Mouse (Mus musculus): Measurements from ENCODE around the gene Zbtb38. TPM values are rescaled to one million over a fixed set of nuclear protein-coding genes. Genes with fewer than 3 reads are reported as not detected.

Zbtb38 gene
- polyA plus RNA-seq, 1 experiment from 2014 or later, result 21.0 TPM

DNA sequence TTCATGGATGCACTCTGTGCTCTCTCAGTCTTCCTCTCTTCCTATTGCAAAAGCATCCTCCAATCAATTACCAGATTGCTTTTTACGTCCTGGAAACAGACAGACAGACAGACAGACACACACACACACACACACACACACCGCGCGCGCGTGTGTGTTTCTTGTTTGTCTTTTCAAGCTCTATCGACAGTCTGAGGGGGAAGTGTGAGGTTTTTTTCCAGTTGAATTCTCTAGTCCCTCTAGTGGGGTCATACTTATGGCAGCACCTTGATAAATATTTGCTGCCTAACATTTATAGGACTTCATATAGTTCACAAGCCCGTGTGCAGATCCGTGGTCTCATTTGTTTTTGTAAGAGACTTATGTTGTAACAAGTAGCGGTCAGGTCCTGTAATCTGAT, 36.5 kb downstream of the Zbtb38 start:
- Histone ChIP-seq H3K4me3 (ENCODE audit: low read depth, low read length) (no peak overlapping the region), H3K4me1 (replicated peaks; ENCODE audit: control insufficient read depth, insufficient read depth, low read length) (peaks cover 18% of the 10 kb centered on the region), H3K9ac (ENCODE audit: low read length) (no peak overlapping the region), H3K36me3 (ENCODE audit: control insufficient read depth, insufficient read depth, low read length) (peaks cover 9% of the 10 kb centered on the region; the same call in 1 of the 2 replicates), H3K4me2 (ENCODE audit: low read length) (no peak overlapping the region), H3K27ac (ENCODE audit: low read depth) (no peak overlapping the region), H3K9me3 (ENCODE audit: control insufficient read depth, low read length) (no peaks in the 10 kb centered on the region), H3K27me3 (replicated peaks; ENCODE audit: control insufficient read depth, insufficient read depth, low read length) (no peaks in the 10 kb centered on the region)
- no peak for DNase-seq (ENCODE audit: low spot score)
- 66% methylated on average over 10 of the region's 10 CpGs for WGBS
- no peak for ATAC-seq (replicated peaks; ENCODE audit: low FRiP score, low TSS enrichment, low read depth)

DNA sequence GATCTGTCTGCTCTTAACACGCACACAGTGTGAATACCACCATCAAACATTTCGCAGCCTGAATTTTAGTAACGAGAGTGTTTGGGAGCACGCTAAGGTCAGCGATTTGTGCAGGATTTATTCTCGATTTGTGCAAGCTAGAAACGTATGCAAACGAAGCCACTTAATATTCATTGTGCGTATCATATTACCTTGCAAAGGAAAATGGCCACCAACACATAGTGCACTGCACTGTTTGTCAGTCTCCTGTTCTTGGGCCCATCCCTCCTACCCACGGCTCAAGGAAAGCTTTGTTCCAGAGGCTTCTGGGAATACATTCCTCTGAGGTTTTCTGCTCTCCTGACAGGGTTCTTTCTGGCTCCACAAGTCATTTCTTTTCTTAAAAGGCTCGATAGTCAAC, 37.5 kb downstream of the Zbtb38 start:
- ATAC-seq (replicated peaks; ENCODE audit: low FRiP score, low TSS enrichment, low read depth) (no peak), DNase-seq (ENCODE audit: low spot score) (no peak)
- H3K36me3 ChIP-seq (ENCODE audit: control insufficient read depth, insufficient read depth, low read length), result peaks cover 9% of the 10 kb centered on the region; the same call in 1 of the 2 replicates
- H3K9ac ChIP-seq (ENCODE audit: low read length), result no peak overlapping the region
- no peaks in the 10 kb centered on the region for H3K9me3 ChIP-seq (ENCODE audit: control insufficient read depth, low read length)
- H3K27ac ChIP-seq (ENCODE audit: low read depth), result no peak overlapping the region
- no peak overlapping the region for H3K4me2 ChIP-seq (ENCODE audit: low read length)
- H3K4me1 ChIP-seq (replicated peaks; ENCODE audit: control insufficient read depth, insufficient read depth, low read length), result peaks cover 13% of the 10 kb centered on the region
- no peaks in the 10 kb centered on the region for H3K27me3 ChIP-seq (replicated peaks; ENCODE audit: control insufficient read depth, insufficient read depth, low read length)
- WGBS, result 85% methylated on average over 11 of the region's 11 CpGs
- H3K4me3 ChIP-seq (ENCODE audit: low read depth, low read length), result no peak overlapping the region

DNA sequence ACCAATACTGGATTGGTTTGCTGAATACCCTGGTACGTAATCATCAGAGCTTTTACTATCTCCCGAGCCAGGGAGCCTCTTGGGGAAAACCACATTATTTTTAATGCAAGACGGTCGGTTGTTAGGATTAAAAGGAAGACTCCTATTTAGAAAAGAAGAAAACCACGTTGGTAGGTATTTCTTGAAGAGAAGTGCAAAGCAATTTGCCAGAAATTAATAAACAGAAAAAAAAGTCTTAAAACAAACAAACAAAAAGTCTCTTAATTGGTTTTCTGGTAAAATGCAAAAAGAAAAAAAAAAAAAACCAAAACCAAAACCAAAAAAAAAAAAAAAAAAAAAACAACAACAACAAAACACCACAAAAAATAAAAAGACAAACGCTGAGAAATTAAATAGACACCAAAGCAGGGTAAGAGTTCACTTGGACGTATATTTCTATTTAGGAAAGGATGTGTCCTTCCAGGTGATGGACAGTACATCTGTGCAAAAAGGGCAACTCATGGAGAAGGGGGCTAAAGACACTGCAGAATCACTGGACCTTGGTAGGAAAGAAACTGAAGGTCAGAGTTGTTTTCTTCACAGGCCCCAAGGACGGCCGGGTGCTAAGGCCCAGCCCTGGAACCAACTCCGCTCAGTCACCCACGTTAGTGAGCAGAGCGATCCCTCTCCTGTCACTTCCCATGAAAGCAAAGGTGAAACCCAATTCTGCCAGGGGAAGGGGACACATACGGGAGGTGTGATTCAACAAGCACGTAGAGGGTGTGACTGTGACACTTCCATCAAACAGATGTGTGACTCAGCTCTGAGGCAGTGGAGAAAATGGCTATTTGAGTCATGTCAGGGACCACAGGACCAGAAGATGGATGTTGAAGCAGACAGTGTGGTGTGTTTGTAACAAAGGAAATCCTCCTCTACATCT, 38.9 kb downstream of the Zbtb38 start:
- no peak overlapping the region for H3K27ac ChIP-seq (ENCODE audit: low read depth)
- H3K27me3 ChIP-seq (replicated peaks; ENCODE audit: control insufficient read depth, insufficient read depth, low read length), result no peaks in the 10 kb centered on the region
- H3K9me3 ChIP-seq (ENCODE audit: control insufficient read depth, low read length), result no peaks in the 10 kb centered on the region
- 69% methylated on average over 14 of the region's 14 CpGs for WGBS
- ATAC-seq (replicated peaks; ENCODE audit: low FRiP score, low TSS enrichment, low read depth) (no peak), DNase-seq (ENCODE audit: low spot score) (no peak)
- no peak overlapping the region for H3K9ac ChIP-seq (ENCODE audit: low read length)
- peak overlapping the region; percentile 33 for H3K4me2 ChIP-seq (ENCODE audit: low read length)
- no peak overlapping the region for H3K4me3 ChIP-seq (ENCODE audit: low read depth, low read length)
- peaks cover 9% of the 10 kb centered on the region; the same call in 1 of the 2 replicates for H3K36me3 ChIP-seq (ENCODE audit: control insufficient read depth, insufficient read depth, low read length)
- H3K4me1 ChIP-seq (replicated peaks; ENCODE audit: control insufficient read depth, insufficient read depth, low read length), result peaks cover 7% of the 10 kb centered on the region

DNA sequence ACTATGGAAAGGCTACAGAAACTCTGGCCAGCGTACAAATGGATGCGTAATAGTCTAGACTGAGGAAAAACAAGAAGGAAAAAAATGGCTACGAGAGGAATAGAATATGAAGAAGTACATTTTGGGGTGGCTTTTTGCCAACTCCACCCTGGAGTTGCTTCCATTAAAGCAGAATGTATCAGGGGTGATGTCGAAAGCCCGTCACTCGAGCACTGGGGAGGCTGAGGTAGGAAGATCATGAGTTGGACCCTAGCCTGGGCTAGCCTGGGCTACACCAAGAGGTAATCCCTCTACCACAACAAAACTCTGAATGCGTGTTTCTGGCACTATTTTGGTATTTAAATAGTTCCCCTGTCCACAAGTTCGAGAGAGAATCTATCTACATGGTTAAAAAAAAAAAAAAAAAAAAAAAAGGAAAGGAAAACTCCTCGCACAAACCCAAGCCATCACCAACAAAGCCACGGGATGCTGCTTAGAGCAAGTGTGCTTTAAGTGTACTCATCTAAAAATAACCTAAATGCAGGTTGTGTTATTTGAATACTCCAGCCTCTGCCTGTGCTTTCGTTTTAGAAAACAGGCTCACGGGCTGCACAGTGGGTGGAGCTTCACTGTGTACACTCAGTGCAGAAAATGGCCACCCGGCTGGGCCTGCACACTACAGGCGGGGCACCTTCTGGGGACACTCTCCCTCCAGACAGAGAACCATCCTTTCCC, 39.7 kb downstream of the Zbtb38 start:
- H3K9ac ChIP-seq (ENCODE audit: low read length), result no peak overlapping the region
- no peak overlapping the region for H3K27ac ChIP-seq (ENCODE audit: low read depth)
- WGBS, result 75% methylated on average over 14 of the region's 14 CpGs
- no peaks in the 10 kb centered on the region for H3K27me3 ChIP-seq (replicated peaks; ENCODE audit: control insufficient read depth, insufficient read depth, low read length)
- DNase-seq (ENCODE audit: low spot score) (peak; percentile 67), ATAC-seq (replicated peaks; ENCODE audit: low FRiP score, low TSS enrichment, low read depth) (0 out of 2 replicates have a peak, but pooled peaks have one; percentile 50)
- peak overlapping the region; percentile 33 for H3K4me2 ChIP-seq (ENCODE audit: low read length)
- peaks cover 9% of the 10 kb centered on the region; the same call in 1 of the 2 replicates for H3K36me3 ChIP-seq (ENCODE audit: control insufficient read depth, insufficient read depth, low read length)
- H3K4me3 ChIP-seq (ENCODE audit: low read depth, low read length), result no peak overlapping the region
- H3K9me3 ChIP-seq (ENCODE audit: control insufficient read depth, low read length), result no peaks in the 10 kb centered on the region
- H3K4me1 ChIP-seq (replicated peaks; ENCODE audit: control insufficient read depth, insufficient read depth, low read length), result peaks cover 4% of the 10 kb centered on the region; the same call in 1 of the 2 replicates

DNA sequence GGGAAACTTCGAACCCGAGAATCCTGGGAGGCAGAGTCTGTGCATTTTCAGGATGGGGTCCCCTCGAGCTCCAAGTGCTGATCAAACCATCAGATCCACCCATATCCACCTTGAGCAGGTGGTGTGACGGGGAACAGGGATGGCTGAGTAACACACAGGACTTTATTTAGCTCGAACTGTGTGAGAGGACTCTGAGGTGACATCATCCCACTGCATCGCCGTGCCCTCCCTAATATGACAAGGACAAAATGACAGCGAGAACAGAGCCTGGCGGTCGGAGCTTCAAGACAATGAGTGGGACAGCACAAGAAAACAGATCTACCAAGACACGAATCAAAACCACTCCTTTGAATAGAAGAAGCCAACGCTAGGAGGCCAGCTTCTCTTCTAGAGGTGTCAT, 40.6 kb downstream of the Zbtb38 start:
- H3K27me3 ChIP-seq (replicated peaks; ENCODE audit: control insufficient read depth, insufficient read depth, low read length), result no peaks in the 10 kb centered on the region
- no peak for ATAC-seq (replicated peaks; ENCODE audit: low FRiP score, low TSS enrichment, low read depth)
- peaks cover 4% of the 10 kb centered on the region; the same call in 1 of the 2 replicates for H3K4me1 ChIP-seq (replicated peaks; ENCODE audit: control insufficient read depth, insufficient read depth, low read length)
- DNase-seq (ENCODE audit: low spot score), result no peak
- no peak overlapping the region for H3K4me2 ChIP-seq (ENCODE audit: low read length)
- H3K9ac ChIP-seq (ENCODE audit: low read length), result no peak overlapping the region
- H3K4me3 ChIP-seq (ENCODE audit: low read depth, low read length), result no peak overlapping the region
- 84% methylated on average over 12 of the region's 12 CpGs for WGBS
- H3K27ac ChIP-seq (ENCODE audit: low read depth), result no peak overlapping the region
- no peaks in the 10 kb centered on the region for H3K9me3 ChIP-seq (ENCODE audit: control insufficient read depth, low read length)
- H3K36me3 ChIP-seq (ENCODE audit: control insufficient read depth, insufficient read depth, low read length), result peaks cover 4% of the 10 kb centered on the region; the same call in 1 of the 2 replicates

DNA sequence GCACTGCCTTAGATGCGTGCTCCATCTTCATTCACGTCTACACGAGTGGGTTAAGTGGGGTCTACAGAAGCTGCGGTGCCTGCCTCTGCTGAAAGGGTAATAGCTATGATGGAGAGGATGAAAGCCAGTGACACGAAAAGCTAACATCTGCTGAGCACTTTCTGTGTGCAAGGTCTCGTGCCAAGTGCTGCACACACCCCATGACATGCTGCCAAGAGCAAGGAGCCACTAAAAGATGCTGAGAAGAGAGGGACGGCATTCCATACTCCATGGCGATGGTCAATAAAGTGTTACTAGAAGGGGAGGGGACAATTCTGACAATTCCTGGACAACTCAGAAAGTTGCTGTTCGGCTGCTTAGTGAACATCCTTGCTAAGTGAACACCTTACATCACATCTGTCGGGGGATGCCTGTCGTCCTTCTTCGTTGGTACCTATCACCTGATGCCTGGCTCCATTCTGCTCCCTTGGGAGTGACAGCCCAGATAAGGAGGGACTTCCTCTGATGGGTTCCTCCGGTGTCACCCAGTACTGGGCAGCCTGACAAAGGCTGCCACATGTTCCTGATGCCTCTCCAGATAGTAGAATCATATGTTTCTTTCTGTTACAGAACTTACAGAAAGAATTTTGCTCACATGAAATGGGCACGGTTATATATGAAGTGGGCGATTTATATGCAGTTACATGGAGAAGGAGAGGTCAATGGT, 42.2 kb downstream of the Zbtb38 start:
- Histone ChIP-seq H3K4me3 (ENCODE audit: low read depth, low read length) (no peak overlapping the region), H3K27ac (ENCODE audit: low read depth) (no peak overlapping the region), H3K36me3 (ENCODE audit: control insufficient read depth, insufficient read depth, low read length) (peaks cover 4% of the 10 kb centered on the region; the same call in 1 of the 2 replicates), H3K27me3 (replicated peaks; ENCODE audit: control insufficient read depth, insufficient read depth, low read length) (no peaks in the 10 kb centered on the region), H3K9ac (ENCODE audit: low read length) (no peak overlapping the region), H3K9me3 (ENCODE audit: control insufficient read depth, low read length) (no peaks in the 10 kb centered on the region), H3K4me1 (replicated peaks; ENCODE audit: control insufficient read depth, insufficient read depth, low read length) (peaks cover 9% of the 10 kb centered on the region), H3K4me2 (ENCODE audit: low read length) (no peak overlapping the region)
- 88% methylated on average over 15 of the region's 15 CpGs for WGBS
- DNase-seq (ENCODE audit: low spot score) (no peak), ATAC-seq (replicated peaks; ENCODE audit: low FRiP score, low TSS enrichment, low read depth) (no peak)

DNA sequence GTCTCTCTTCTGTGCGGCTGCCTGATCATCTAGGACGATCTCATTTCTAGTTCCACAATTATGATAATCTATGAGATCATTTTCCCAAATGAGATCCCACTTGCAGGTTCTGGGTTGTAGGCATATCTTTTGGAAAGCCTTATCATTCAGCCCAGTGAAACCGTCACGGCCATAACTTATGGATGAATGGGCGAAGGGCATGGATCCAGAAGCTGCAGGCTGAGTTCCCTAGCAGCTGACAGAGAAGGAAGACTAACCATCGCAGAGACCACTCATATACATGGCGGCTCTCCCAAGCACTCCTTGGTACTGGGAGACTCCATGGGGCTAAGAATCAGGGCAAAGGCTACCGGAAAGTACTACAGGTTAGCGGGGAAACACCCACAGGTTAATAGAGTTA, 43.7 kb downstream of the Zbtb38 start:
- DNase-seq (ENCODE audit: low spot score) (no peak), ATAC-seq (replicated peaks; ENCODE audit: low FRiP score, low TSS enrichment, low read depth) (no peak)
- Histone ChIP-seq H3K4me2 (ENCODE audit: low read length) (no peak overlapping the region), H3K4me1 (replicated peaks; ENCODE audit: control insufficient read depth, insufficient read depth, low read length) (peaks cover 11% of the 10 kb centered on the region), H3K4me3 (ENCODE audit: low read depth, low read length) (no peak overlapping the region), H3K9me3 (ENCODE audit: control insufficient read depth, low read length) (no peaks in the 10 kb centered on the region), H3K9ac (ENCODE audit: low read length) (no peak overlapping the region), H3K36me3 (ENCODE audit: control insufficient read depth, insufficient read depth, low read length) (peaks cover 4% of the 10 kb centered on the region; the same call in 1 of the 2 replicates), H3K27me3 (replicated peaks; ENCODE audit: control insufficient read depth, insufficient read depth, low read length) (no peaks in the 10 kb centered on the region), H3K27ac (ENCODE audit: low read depth) (no peak overlapping the region)
- WGBS, result 93% methylated on average over 9 of the region's 9 CpGs

DNA sequence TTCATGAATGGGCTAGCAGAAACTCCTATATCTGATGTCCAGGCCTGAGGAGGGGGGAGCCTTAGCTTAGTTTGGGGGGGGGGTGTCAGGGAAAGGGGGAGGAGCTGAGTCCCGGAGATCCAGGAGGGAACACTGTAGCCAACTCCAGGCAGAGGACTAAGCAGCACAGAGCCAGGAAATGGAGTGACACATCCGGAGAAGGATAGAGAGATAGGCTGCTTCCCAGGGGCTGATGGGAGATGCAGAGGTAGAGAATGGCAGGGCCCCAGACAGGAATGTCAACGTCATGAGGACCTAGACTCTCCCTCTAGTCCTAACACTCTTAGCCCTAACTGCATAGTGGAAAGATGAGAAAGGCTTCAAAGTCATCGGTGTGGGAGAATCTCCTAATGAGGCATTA, 44.7 kb downstream of the Zbtb38 start:
- Histone ChIP-seq H3K9ac (ENCODE audit: low read length) (no peak overlapping the region), H3K27me3 (replicated peaks; ENCODE audit: control insufficient read depth, insufficient read depth, low read length) (no peaks in the 10 kb centered on the region), H3K4me2 (ENCODE audit: low read length) (no peak overlapping the region), H3K27ac (ENCODE audit: low read depth) (no peak overlapping the region), H3K4me1 (replicated peaks; ENCODE audit: control insufficient read depth, insufficient read depth, low read length) (peaks cover 11% of the 10 kb centered on the region), H3K36me3 (ENCODE audit: control insufficient read depth, insufficient read depth, low read length) (peaks cover 4% of the 10 kb centered on the region; the same call in 1 of the 2 replicates), H3K9me3 (ENCODE audit: control insufficient read depth, low read length) (no peaks in the 10 kb centered on the region), H3K4me3 (ENCODE audit: low read depth, low read length) (no peak overlapping the region)
- ATAC-seq (replicated peaks; ENCODE audit: low FRiP score, low TSS enrichment, low read depth), result no peak
- 73% methylated on average over 4 of the region's 4 CpGs for WGBS
- DNase-seq (ENCODE audit: low spot score), result no peak
